Mouse (Mus musculus): Measurements from ENCODE around the gene Ebp. TPM values are rescaled to one million over a fixed set of nuclear protein-coding genes. Genes with fewer than 3 reads are reported as not detected.

Ebp gene
- 125 TPM for polyA plus RNA-seq (2017; shearing (Covaris generic))

GRCm38 (mm10) chrX:8193419-8193723 lies at the start of gene Ebp:
Gene Ebp, minus strand, starts transcription at chrX:8193512.

GRCm38 (mm10) chrX:8206015-8206693 lies 12.8 kb upstream of the Ebp start, which contains the start of gene Porcn:
Gene Porcn, minus strand, starts transcription at chrX:8206525.

GRCm38 (mm10) chrX:8175504-8176385 lies 17.6 kb downstream of the Ebp start, which contains the start of gene Tbc1d25:
Gene Tbc1d25, minus strand, starts transcription at chrX:8176181.

GRCm38 (mm10) chrX:8145153-8145991 lies 47.9 kb downstream of the Ebp start, which contains the start of gene Rbm3:
Gene Rbm3, minus strand, starts transcription at chrX:8145880.

Other genes starting within 250 kb of the Ebp start
- 15.6 TPM for gene Hdac6, start 245.6 kb downstream of the Ebp start, polyA plus RNA-seq (2017; shearing (Covaris generic))
- gene Gata1, start 215.4 kb downstream of the Ebp start, polyA plus RNA-seq (2017; shearing (Covaris generic)): 58.7 TPM
- gene Glod5, start 175.0 kb downstream of the Ebp start, polyA plus RNA-seq (2017; shearing (Covaris generic)): not detected
- gene Suv39h1, start 118.8 kb downstream of the Ebp start, polyA plus RNA-seq (2017; shearing (Covaris generic)): 28.1 TPM
- 97.9 TPM for gene Was, start 103.0 kb downstream of the Ebp start, polyA plus RNA-seq (2017; shearing (Covaris generic))
- gene Wdr13, start 60.6 kb downstream of the Ebp start, polyA plus RNA-seq (2017; shearing (Covaris generic)): 21.2 TPM
- 638 TPM for gene Rbm3, start 47.6 kb downstream of the Ebp start, polyA plus RNA-seq (2017; shearing (Covaris generic))
- gene Tbc1d25, start 17.3 kb downstream of the Ebp start, polyA plus RNA-seq (2017; shearing (Covaris generic)): 17.5 TPM
- gene Porcn, start 13.0 kb upstream of the Ebp start, polyA plus RNA-seq (2017; shearing (Covaris generic)): 0.10 TPM
- gene Ftsj1, start 58.9 kb upstream of the Ebp start, polyA plus RNA-seq (2017; shearing (Covaris generic)): 23.1 TPM
- not detected for gene Slc38a5, start 77.6 kb upstream of the Ebp start, polyA plus RNA-seq (2017; shearing (Covaris generic))
- gene Ssxb10, start 133.9 kb upstream of the Ebp start, polyA plus RNA-seq (2017; shearing (Covaris generic)): not detected
- not detected for gene Ssxb9, start 173.5 kb upstream of the Ebp start, polyA plus RNA-seq (2017; shearing (Covaris generic))
- gene Ssxb1, start 219.8 kb upstream of the Ebp start, polyA plus RNA-seq (2017; shearing (Covaris generic)): not detected